Mouse (Mus musculus) inflammation-experienced regulatory T-cells, adult 16 weeks (primary cell): ENCODE data around the gene Hsd17b11. TPM values are rescaled to one million over a fixed set of nuclear protein-coding genes. Genes with fewer than 3 reads are reported as not detected.

Experiments used
- polyA plus RNA-seq: library from polyadenylated mRNA; unstranded; fragments of 100-300 nt; shearing (Covaris generic); gene quantifications from one replicate; pipeline ENCODE4 v1.2.1, GENCODE M21; 2017

The Hsd17b11 gene
- 5.5 TPM for polyA plus RNA-seq

DNA sequence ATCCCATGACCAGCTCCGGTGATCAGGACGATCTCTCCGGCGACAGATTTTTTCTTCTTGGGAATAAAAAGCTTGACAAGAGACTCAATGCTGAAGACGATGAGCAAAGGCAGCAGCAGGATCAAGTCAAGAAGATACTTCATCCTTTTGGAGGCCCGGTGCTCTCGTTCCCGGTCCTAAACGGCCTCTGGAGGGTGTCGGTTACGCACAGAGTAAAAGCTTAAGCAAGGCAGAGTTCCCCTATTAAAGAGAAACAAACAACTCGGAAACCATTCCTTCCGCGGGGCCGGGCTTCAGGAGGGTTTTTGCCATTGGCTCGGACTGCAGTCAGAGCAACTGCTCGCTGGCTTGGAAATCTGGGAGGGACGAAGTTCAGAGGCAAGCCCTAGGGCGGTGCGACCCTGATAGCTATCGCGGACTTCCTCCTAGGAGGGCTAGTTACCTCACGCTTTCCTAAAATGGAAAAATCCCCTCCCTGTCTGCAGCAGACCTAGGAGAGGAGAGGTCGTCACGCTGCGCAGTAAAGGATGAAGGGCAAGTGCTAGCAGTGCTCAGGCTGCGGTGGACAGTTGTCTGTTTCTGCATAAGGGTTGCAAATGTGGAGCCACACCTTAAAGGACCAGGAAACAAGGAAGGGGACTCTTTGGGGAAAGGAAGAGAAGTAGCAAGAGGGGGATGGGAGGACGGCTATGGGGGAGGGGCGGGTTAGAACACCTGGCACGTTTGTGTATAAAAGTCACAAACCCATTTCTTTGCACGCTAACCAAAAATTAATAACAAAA lies at the start of gene Hsd17b11:
Hsd17b11 (minus strand) TSS at position 323 of the 782 bp plus-strand sequence.

GRCm38 (mm10) chr5:104046256-104047199 lies 24.8 kb upstream of the Hsd17b11 start, which contains the start of gene Nudt9:
TSS of gene Nudt9 (plus strand) at chr5:104046306.

GRCm38 (mm10) chr5:103977297-103977696 lies 44.4 kb downstream of the Hsd17b11 start, which contains the start of gene Hsd17b13:
TSS of gene Hsd17b13 (minus strand) at chr5:103977410.

Other genes starting within 250 kb of the Hsd17b11 start
- 2.2 TPM for gene Klhl8, start 110.7 kb downstream of the Hsd17b11 start, polyA plus RNA-seq
- not detected for gene Hsd17b13, start 44.5 kb downstream of the Hsd17b11 start, polyA plus RNA-seq
- gene Nudt9, start 24.4 kb upstream of the Hsd17b11 start, polyA plus RNA-seq = 23.9 TPM
- gene Gm17660, start 55.7 kb upstream of the Hsd17b11 start, polyA plus RNA-seq = not detected
- not detected for gene Sparcl1, start 91.8 kb upstream of the Hsd17b11 start, polyA plus RNA-seq
- gene Dspp, start 148.8 kb upstream of the Hsd17b11 start, polyA plus RNA-seq = not detected
- gene Dmp1, start 180.7 kb upstream of the Hsd17b11 start, polyA plus RNA-seq = not detected